In genomic region chr9:7766582-7766981, GRCm38 (mm10) we compare ENCODE assay signal across 1 mouse cellular context.
TF ChIP-seq lines count a peak whose summit lies in the region.

No protein-coding gene starts in this region.

TF ChIP-seq in CH12.LX, 34 proteins besides CTCF, POLR2A, EP300 and RAD21 (continued from another document):
- peak; percentile 32; the same call in 1 of the 2 replicates for TF ChIP-seq ELF1 (IDR thresholded peaks at IDR 0.05; ENCODE audit: low read depth, low read length)
- no peak for TF ChIP-seq ZMIZ1 (IDR thresholded peaks at IDR 0.05; ENCODE audit: low read depth, low read length)
- no peak for TF ChIP-seq NRF1 (IDR thresholded peaks at IDR 0.05; ENCODE audit: low read depth, low read length)
